Mouse (Mus musculus) megakaryocyte, embryonic 14.5 days (primary cell): ENCODE results near the gene Wbp4. TPM values are rescaled to one million over a fixed set of nuclear protein-coding genes. Genes with fewer than 3 reads are reported as not detected.
A peak's percentile ranks its signal among the peaks of the same experiment; 100 is the strongest.
"Not testable (repeated sequence)": the region's sequence is repeated elsewhere in the genome, so short reads cannot be mapped to it uniquely, and the experiment has no call there.

ENCODE experiments used
- H3K27me3 ChIP-seq: replicated peaks from 2 replicates; pipeline ENCODE3; 2012; ENCODE audit warnings: inconsistent platforms
- H3K36me3 ChIP-seq: replicated peaks from 2 replicates; pipeline ENCODE3; 2012; ENCODE audit warnings: low read length, inconsistent platforms, mixed read lengths
- H3K4me1 ChIP-seq: 2 replicates; pipeline ENCODE4 v1.6.1; 2012; ENCODE audit warnings: inconsistent platforms
- H3K4me3 ChIP-seq: replicated peaks from 2 replicates; pipeline ENCODE3; 2012; ENCODE audit warnings: moderate library complexity, mild to moderate bottlenecking, inconsistent platforms
- H3K9me3 ChIP-seq: 2 replicates; pipeline ENCODE4 v1.6.1; 2012; ENCODE audit warnings: inconsistent platforms
- FLI1 ChIP-seq: IDR thresholded peaks from 2 replicates; pipeline ENCODE4 v1.6.1; 2012; ENCODE audit warnings: low read length, inconsistent platforms, mixed read lengths
- GATA1 ChIP-seq: IDR thresholded peaks from 3 replicates; pipeline ENCODE4 v1.6.1; 2012; ENCODE audit warnings: mixed read lengths, low read length, inconsistent platforms, borderline replicate concordance
- polyA plus RNA-seq: library from polyadenylated mRNA; stranded (reverse); fragments of >175 nt; gene quantifications from 2 replicates; pipeline ENCODE4 v1.2.3, GENCODE M21; 2012; ENCODE audit warnings: low replicate concordance; ENCODE audit not compliant: insufficient read depth

Wbp4 gene
- polyA plus RNA-seq, 1 experiment, result 3.9 TPM

DNA sequence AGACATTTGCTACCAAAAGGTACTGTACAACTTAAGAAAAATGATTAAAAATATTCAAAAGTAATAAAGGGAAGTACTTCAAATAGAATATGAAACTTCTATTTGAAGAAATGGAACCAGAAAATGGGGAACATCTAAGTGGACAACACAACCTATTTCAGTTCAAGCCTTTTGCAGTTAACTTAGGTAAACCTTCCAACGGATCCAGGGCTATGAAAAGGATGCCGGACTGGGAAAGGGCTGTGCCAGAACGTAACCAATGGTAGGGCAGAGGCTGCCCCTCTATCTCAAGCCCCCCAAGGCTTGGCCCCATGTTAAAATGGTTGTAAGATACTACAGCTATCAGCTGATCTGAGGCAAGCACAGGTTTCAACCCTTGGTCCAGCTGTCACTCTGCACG is 20.3 kb downstream of the Wbp4 start:
- no peaks in the 10 kb centered on the region for H3K9me3 ChIP-seq
- peaks cover 66% of the 10 kb centered on the region for H3K36me3 ChIP-seq
- no peaks in the 10 kb centered on the region for H3K4me1 ChIP-seq
- no peak overlapping the region for H3K4me3 ChIP-seq
- no peaks in the 10 kb centered on the region for H3K27me3 ChIP-seq
- no peak for TF ChIP-seq FLI1
- TF ChIP-seq GATA1, result no peak

DNA sequence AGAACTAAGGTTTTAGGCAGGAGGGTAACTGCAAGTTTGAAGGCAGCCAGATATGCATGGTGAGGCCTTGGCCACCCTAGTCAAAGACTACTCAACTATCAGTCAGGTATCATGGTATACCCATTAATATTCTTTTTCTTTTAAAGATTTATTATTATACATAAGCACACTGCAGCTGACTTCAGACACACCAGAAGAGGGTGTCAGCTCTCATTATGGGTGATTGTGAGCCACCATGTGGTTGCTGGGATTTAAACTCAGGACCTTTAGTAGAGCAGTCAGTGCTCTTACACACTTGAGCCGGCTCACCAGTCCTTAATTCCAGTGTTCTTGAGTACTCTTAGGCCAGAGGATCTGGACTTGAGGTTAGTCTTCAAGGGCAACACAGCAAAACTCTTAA is 20.9 kb downstream of the Wbp4 start:
- Histone ChIP-seq H3K9me3 (no peaks in the 10 kb centered on the region), H3K4me3 (no peak overlapping the region), H3K27me3 (no peaks in the 10 kb centered on the region), H3K4me1 (no peaks in the 10 kb centered on the region), H3K36me3 (peaks cover 62% of the 10 kb centered on the region)
- TF ChIP-seq FLI1, result no peak
- TF ChIP-seq GATA1, result no peak

DNA sequence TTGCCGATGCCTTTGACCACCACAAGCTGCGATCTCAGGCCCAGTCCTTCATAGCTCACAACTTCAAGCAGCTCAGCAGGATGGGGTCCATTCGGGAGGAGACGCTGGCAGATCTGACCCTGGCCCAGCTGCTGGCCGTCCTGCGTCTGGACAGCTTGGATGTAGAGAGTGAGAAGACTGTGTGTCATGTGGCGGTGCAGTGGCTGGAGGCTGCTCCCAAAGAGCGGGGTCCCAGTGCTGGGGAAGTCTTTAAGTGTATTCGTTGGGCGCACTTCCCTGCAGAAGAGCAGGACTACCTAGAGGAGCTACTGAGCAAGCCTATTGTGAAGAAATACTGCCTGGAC is 28.8 kb downstream of the Wbp4 start:
- not testable (repeated sequence) for H3K27me3 ChIP-seq, H3K9me3 ChIP-seq, H3K4me1 ChIP-seq, H3K36me3 ChIP-seq, H3K4me3 ChIP-seq

DNA sequence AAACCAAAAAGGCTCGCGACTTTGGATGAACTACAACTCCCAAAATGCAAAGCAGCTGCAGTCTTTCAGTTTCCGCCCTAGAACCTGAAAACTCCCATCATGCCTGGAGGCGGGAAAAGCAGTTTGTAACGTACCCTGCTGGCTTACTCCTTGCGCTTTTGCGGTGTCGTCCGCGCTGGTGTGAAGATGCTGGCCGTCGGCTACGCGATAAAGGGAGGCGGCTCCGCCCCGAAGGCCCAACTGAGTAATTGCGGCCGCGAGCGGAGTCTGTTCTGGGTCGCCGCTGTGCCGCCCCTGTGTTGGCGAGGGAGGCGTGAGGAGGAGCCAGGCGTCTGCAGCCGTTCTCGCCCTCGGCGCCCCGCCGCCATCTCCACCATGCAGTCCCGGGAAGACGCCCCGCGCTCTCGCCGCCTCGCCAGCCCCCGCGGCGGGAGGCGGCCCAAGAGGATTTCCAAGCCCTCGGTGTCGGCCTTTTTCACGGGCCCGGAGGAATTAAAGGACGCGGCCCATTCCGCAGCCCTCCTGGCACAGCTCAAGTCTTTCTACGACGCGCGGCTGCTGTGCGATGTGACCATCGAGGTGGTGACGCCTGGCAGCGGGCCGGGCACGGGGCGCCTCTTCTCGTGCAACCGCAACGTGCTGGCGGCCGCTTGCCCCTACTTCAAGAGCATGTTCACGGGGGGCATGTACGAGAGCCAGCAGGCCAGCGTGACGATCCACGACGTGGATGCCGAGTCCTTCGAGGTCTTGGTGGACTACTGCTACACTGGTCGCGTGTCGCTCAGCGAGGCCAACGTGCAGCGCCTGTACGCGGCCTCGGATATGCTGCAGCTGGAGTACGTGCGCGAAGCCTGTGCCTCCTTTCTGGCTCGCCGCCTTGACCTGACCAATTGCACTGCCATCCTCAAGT is 29.4 kb downstream of the Wbp4 start, which contains the start of gene Kbtbd6:
Kbtbd6 (plus strand) TSS at position 155 of the 910 bp plus-strand sequence.
- not testable (repeated sequence) for H3K4me1 ChIP-seq, H3K27me3 ChIP-seq, H3K36me3 ChIP-seq, H3K9me3 ChIP-seq
- H3K4me3 ChIP-seq, result peak within 1 kb of the TSS; percentile 94
- TF ChIP-seq FLI1, result peak; percentile 78; the same call in 1 of the 2 replicates

DNA sequence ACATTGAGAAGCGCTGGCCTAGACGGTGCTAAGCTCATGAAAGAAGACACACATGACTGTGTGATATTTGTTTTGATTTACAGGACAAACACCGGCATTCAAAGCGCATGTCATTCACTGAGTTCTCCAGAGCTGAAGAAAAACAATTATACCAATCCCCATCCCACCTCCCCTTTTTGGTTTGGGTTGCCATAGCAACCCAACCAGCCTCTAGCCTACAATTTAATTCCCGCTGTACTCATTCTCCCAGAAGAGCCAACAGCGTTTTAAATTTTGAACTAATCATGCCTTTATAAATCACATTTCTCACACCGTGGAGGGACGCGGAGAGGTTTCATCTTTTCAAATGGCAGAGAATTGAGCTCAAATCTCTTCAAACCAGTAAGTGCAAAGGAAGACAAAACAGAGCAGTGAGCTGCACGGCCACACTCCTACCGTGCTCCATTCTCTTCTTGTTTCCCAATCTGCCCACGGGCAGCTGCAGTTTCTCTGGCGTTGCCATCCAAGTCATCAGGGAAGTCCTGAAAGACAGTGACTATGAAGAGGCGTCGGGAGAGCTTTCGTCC is 36.2 kb downstream of the Wbp4 start:
- Histone ChIP-seq H3K4me1 (peaks cover 45% of the 10 kb centered on the region), H3K36me3 (peaks cover 13% of the 10 kb centered on the region), H3K27me3 (no peaks in the 10 kb centered on the region), H3K4me3 (no peak overlapping the region), H3K9me3 (peaks cover 9% of the 10 kb centered on the region)
- no peak for TF ChIP-seq GATA1
- TF ChIP-seq FLI1, result no peak

DNA sequence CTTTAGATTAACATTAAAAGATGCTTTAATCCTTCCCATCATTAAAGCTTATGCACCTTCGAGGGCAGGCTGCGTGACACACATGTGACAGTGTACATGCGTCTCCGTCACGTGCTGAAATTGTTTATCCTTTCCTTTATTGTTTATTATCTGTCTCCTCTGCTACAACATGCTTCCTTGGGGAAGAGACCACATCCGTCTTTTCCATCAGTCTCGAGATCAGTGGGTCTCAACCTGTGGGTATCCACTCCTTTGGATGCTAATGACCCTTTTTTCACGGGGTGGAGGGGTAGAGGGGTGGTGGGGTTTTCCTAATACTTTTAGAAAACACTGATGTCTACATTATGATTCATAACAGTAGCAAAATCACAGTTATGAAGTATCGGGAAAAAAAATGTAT is 36.7 kb downstream of the Wbp4 start:
- Histone ChIP-seq H3K27me3 (no peaks in the 10 kb centered on the region), H3K9me3 (peaks cover 14% of the 10 kb centered on the region), H3K36me3 (peaks cover 18% of the 10 kb centered on the region), H3K4me1 (peaks cover 45% of the 10 kb centered on the region), H3K4me3 (no peak overlapping the region)
- TF ChIP-seq FLI1 (no peak), GATA1 (no peak)

DNA sequence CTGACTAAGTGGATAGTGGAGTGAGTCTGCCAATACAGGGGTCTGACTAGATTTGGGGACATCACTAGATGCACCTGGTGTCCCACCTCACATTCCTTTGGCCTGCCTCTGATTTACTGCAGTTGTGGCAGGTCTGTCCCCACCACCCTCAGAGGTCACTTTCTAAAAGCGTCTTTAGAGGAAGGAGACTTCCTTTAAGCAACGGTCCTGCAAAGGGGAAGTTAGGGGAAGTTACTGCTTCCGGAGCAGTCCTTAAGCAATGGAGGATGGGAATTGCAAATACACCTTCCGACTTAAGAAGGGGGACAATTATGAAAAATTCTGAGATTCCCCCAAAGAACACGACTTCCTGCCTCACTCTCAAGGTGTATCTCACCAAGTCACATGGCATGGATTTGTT is 39.9 kb downstream of the Wbp4 start:
- H3K4me1 ChIP-seq, result peaks cover 49% of the 10 kb centered on the region
- TF ChIP-seq FLI1 (no peak), GATA1 (no peak)
- peak overlapping the region; percentile 47 for H3K4me3 ChIP-seq
- no peaks in the 10 kb centered on the region for H3K27me3 ChIP-seq
- peaks cover 31% of the 10 kb centered on the region for H3K36me3 ChIP-seq
- H3K9me3 ChIP-seq, result peaks cover 27% of the 10 kb centered on the region

DNA sequence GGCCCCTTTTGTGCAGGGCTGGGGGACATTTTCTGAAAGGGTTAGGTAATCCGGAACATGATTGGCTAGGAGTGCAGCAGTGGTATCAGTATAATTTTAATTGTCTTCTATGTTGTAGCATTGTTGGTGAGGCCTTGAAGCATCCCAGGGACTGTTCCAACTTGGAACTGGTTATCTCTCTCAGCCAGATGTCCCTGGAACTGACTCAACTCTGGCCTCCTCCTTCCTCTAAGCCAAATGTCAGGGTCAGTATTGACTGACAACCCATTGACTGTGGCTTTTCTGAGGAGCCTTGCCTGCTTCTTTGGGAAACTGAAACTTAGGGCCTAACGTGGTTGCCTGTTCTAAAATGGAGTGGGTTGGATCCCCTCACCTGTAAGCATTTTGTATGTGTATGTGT is 40.7 kb downstream of the Wbp4 start:
- Histone ChIP-seq H3K4me3 (peak overlapping the region; percentile 40), H3K27me3 (no peaks in the 10 kb centered on the region), H3K36me3 (peaks cover 31% of the 10 kb centered on the region), H3K9me3 (peaks cover 27% of the 10 kb centered on the region), H3K4me1 (peaks cover 41% of the 10 kb centered on the region)
- no peak for TF ChIP-seq FLI1
- TF ChIP-seq GATA1, result no peak

DNA sequence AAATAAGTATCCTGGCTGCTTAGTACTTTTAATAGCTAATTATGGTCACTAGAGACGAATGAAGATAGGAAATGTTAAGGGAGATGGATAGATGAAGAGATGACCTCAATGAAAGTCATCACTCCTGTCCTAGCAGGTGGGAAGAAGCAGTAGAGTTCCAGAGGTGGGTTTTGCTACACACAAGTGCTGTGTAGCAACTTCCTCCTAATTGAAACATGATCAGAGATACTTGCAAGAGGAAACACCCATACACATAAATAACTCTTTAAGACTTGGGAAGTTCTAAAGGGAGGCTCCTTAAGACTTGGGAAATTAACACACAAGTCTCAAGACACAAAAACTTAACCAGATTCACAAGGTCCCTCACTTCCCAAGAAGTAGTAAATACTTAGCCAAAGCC is 47.3 kb downstream of the Wbp4 start:
- H3K4me1 ChIP-seq, result peaks cover 2% of the 10 kb centered on the region; the same call in 1 of the 2 replicates
- no peak overlapping the region for H3K4me3 ChIP-seq
- H3K27me3 ChIP-seq, result no peaks in the 10 kb centered on the region
- TF ChIP-seq GATA1, result no peak
- no peak for TF ChIP-seq FLI1
- H3K36me3 ChIP-seq, result peaks cover 7% of the 10 kb centered on the region
- H3K9me3 ChIP-seq, result peaks cover 16% of the 10 kb centered on the region

DNA sequence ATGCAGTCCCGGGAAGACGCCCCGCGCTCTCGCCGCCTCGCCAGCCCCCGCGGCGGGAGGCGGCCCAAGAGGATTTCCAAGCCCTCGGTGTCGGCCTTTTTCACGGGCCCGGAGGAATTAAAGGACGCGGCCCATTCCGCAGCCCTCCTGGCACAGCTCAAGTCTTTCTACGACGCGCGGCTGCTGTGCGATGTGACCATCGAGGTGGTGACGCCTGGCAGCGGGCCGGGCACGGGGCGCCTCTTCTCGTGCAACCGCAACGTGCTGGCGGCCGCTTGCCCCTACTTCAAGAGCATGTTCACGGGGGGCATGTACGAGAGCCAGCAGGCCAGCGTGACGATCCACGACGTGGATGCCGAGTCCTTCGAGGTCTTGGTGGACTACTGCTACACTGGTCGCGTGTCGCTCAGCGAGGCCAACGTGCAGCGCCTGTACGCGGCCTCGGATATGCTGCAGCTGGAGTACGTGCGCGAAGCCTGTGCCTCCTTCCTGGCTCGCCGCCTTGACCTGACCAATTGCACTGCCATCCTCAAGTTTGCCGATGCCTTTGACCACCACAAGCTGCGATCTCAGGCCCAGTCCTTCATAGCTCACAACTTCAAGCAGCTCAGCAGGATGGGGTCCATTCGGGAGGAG is 54.5 kb downstream of the Wbp4 start:
- H3K9me3 ChIP-seq, H3K27me3 ChIP-seq: not testable (repeated sequence)
- peaks cover 36% of the 10 kb centered on the region for H3K36me3 ChIP-seq
- peaks cover 32% of the 10 kb centered on the region for H3K4me1 ChIP-seq
- H3K4me3 ChIP-seq, result peak overlapping the region; percentile 90
